Mouse (Mus musculus) kidney, adult 2 months (tissue): Measurements from ENCODE around the gene Mrpl18.

Experiments used
- CTCF ChIP-seq: fragments of 200-500 bp; conservative IDR thresholded peaks from 2 replicates; pipeline ENCODE4 v1.5.1; 2011; ENCODE audit warnings: low read depth, mild to moderate bottlenecking, control low read depth, low read length, moderate library complexity, mixed read lengths; ENCODE audit not compliant: insufficient read depth, insufficient read length
- POLR2A ChIP-seq: fragments of 200-500 bp; IDR thresholded peaks from one replicate; pipeline ENCODE4 v1.6.1; 2011; ENCODE audit warnings: low read depth, low read length, control low read depth

DNA sequence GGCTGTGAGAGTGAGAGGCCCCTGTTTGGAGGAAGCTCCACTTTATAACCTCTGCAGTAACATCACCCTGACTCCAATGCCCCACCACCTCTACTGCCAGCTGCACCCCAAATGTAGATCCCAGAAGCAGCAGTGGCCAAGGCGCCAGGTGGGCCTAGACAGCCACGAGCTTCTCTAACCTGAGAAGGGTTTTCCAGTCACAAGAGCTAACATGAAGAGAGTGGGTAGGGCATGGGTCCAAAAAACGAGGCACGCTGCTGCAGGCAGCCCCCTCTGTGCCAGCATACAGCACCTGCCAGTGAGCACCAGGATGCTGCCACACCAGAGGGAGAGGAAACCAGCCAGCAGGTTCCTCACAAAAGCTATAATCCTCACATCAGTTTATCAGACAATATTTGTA lies 25.1 kb downstream of the Mrpl18 start:
- TF ChIP-seq POLR2A (no peak), CTCF (no peak)
